Mouse (Mus musculus) G1E (cell line): ENCODE measurements around the gene Zfp523. TPM values are rescaled to one million over a fixed set of nuclear protein-coding genes. Genes with fewer than 3 reads are reported as not detected.
"Not testable (repeated sequence)": the region's sequence is repeated elsewhere in the genome, so short reads cannot be mapped to it uniquely, and the experiment has no call there.

Experiments used
- ATAC-seq: 2 replicates; pipeline ENCODE4 v1.8.0; 2016; ENCODE audit warnings: mild to moderate bottlenecking; ENCODE audit not compliant: insufficient number of reproducible peaks, poor library complexity, low FRiP score, severe bottlenecking; ENCODE audit errors: extremely low read depth
- DNase-seq: peaks from one replicate; pipeline ENCODE4 v3.0.0; 2012; ENCODE audit warnings: low spot score
- H3K27me3 ChIP-seq: 2 replicates; pipeline ENCODE4 v1.6.1; 2012; ENCODE audit warnings: mild to moderate bottlenecking, low read length, inconsistent platforms; ENCODE audit not compliant: insufficient read depth
- H3K36me3 ChIP-seq: replicated peaks from 2 replicates; pipeline ENCODE3; 2012; ENCODE audit warnings: mild to moderate bottlenecking, inconsistent platforms
- H3K4me1 ChIP-seq: 2 replicates; pipeline ENCODE4 v1.6.1; 2012; ENCODE audit warnings: low read depth, low read length, inconsistent platforms, mixed read lengths; ENCODE audit not compliant: insufficient read depth
- H3K4me3 ChIP-seq: 2 replicates; pipeline ENCODE4 v1.5.1; 2012; ENCODE audit warnings: low read depth, mild to moderate bottlenecking, inconsistent platforms, low read length, moderate library complexity, mixed read lengths
- H3K9me3 ChIP-seq: replicated peaks from 2 replicates; pipeline ENCODE4 v1.6.1; 2012; ENCODE audit warnings: inconsistent platforms
- CTCF ChIP-seq: IDR thresholded peaks from 2 replicates; pipeline ENCODE4 v1.5.1; 2012; ENCODE audit warnings: low read depth, low read length, inconsistent platforms, mixed read lengths
- GATA1 ChIP-seq: IDR thresholded peaks from 2 replicates; pipeline ENCODE4 v1.6.1; 2012; ENCODE audit warnings: borderline replicate concordance, low read length, inconsistent platforms, mixed read lengths
- GATA2 ChIP-seq: IDR thresholded peaks from 2 replicates; pipeline ENCODE4 v1.6.1; 2012; ENCODE audit warnings: low read depth, low read length, inconsistent platforms, borderline replicate concordance
- POLR2AphosphoS5 ChIP-seq: IDR thresholded peaks from 2 replicates; pipeline ENCODE4 v1.6.1; 2012; ENCODE audit warnings: low read depth, low read length, inconsistent platforms; ENCODE audit not compliant: insufficient replicate concordance
- TAL1 ChIP-seq: conservative IDR thresholded peaks from 2 replicates; pipeline ENCODE4 v1.6.1; 2012; ENCODE audit warnings: low read depth, low read length, inconsistent platforms, mixed read lengths
- polyA plus RNA-seq: library from polyadenylated mRNA; stranded (reverse); fragments of >175 nt; gene quantifications from 2 replicates; pipeline ENCODE4 v1.2.3, GENCODE M21; 2012
- total RNA-seq, 2 experiments: library from RNA; stranded (forward) in 1 of 2; stranded (reverse) in 1 of 2; fragments of 200-1000 nt in 1 of 2; fragments of >200 nt in 1 of 2; fragmentation: Nextera tagmentation in 1 of 2; gene quantifications; 2 replicates each; pipeline ENCODE4 v1.2.3; 2014 to 2017

Gene Zfp523
- total and polyA plus RNA-seq, 3 experiments: 11.9 to 39.9 (median 20.8) TPM

DNA sequence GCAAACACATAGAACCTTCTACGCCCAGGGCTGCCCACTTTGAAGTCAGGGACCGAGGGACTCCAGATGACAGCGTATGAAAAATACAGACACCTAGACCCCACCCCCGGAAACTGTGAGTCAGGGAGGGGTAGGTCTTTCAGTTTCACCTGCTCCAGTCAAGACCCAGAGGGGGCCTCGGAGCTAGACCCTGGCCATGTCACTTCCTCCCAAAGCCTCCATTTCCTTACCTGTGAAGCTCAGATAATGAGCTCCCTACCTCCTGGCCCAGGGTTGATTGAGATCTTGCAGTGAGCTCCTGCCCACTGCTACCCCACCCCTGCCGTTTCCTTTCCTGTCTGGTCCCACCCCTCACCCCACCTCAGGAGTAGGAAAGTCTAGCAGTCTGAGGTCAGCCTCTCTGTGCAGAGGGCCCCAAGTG, 35.0 kb downstream of the Zfp523 start:
- peak overlapping the region; percentile 54; the same call in 1 of the 2 replicates for H3K4me3 ChIP-seq
- peak; percentile 53 for DNase-seq
- no peaks in the 10 kb centered on the region for H3K9me3 ChIP-seq
- peaks cover 74% of the 10 kb centered on the region for H3K4me1 ChIP-seq
- peaks cover 68% of the 10 kb centered on the region for H3K36me3 ChIP-seq
- peak; percentile 56 for ATAC-seq
- H3K27me3 ChIP-seq: no peaks in the 10 kb centered on the region
- TF ChIP-seq CTCF (no peak), TAL1 (peak; percentile 50; the same call in 1 of the 2 replicates)

DNA sequence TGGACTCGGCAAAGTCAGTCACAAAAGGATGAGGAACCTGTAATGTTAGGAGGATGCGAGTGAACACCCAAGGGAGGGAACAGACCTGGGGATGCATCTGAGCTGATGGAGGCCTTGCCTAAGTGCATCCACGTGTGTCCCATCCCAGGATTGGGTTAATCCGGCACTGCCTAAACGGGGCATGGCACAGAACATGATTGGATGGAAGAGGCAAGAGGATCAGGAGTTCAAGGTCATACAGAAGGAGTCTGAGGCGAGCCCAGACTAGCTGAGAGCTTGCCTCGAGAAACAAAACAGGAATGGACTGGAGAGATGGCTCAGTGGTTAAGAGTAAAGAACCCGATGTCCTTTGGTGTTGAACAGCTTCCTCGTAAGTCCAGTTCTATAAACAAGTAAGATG, 35.5 kb downstream of the Zfp523 start:
- no peak for DNase-seq
- no peak for ATAC-seq
- H3K4me3 ChIP-seq: peak overlapping the region; percentile 54; the same call in 1 of the 2 replicates
- H3K27me3 ChIP-seq: no peaks in the 10 kb centered on the region
- peaks cover 74% of the 10 kb centered on the region for H3K4me1 ChIP-seq
- H3K36me3 ChIP-seq: peaks cover 72% of the 10 kb centered on the region
- TF ChIP-seq GATA1 (no peak), GATA2 (no peak), TAL1 (no peak), CTCF (no peak)
- H3K9me3 ChIP-seq: no peaks in the 10 kb centered on the region

GRCm38 (mm10) chr17:28213236-28213635, 36.3 kb downstream of the Zfp523 start:
- no peaks in the 10 kb centered on the region for H3K27me3 ChIP-seq
- TF ChIP-seq POLR2AphosphoS5: no peak
- peak; percentile 60 for TF ChIP-seq CTCF
- H3K4me3 ChIP-seq: no peak overlapping the region
- no peaks in the 10 kb centered on the region for H3K9me3 ChIP-seq
- peaks cover 73% of the 10 kb centered on the region for H3K4me1 ChIP-seq
- DNase-seq (no peak), ATAC-seq (no peak)
- peaks cover 81% of the 10 kb centered on the region for H3K36me3 ChIP-seq

DNA sequence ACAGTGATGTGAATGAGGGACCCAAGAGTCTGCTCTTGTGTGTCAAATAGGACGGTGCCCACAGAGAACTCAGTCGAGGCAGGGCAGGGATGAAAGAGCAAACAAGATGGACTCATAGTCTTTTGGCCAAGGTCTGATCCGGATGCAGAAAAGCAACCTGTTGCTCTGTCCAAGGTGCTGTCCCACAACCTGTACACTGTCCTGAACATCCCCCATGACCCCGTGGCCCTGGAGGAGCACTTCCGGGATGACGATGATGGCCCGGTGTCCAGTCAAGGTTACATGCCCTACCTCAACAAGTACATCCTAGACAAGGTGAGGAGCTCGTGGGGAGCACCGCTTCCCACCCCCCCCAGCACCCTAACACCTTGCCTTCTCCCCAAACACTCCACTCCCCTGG, 39.9 kb downstream of the Zfp523 start:
- ATAC-seq (no peak), DNase-seq (no peak)
- Histone ChIP-seq H3K27me3 (no peaks in the 10 kb centered on the region), H3K4me1 (peaks cover 50% of the 10 kb centered on the region), H3K36me3 (peaks cover 96% of the 10 kb centered on the region), H3K9me3 (no peaks in the 10 kb centered on the region), H3K4me3 (no peak overlapping the region)
- no peak for TF ChIP-seq CTCF
- TF ChIP-seq POLR2AphosphoS5: no peak
- no peak for TF ChIP-seq TAL1
- no peak for TF ChIP-seq GATA2

- Histone ChIP-seq H3K4me1 (peaks cover 40% of the 10 kb centered on the region), H3K36me3 (peaks cover 95% of the 10 kb centered on the region)
Observed at GRCm38 (mm10) chr17:28217721-28218649, 41.1 kb downstream of the Zfp523 start.

DNA sequence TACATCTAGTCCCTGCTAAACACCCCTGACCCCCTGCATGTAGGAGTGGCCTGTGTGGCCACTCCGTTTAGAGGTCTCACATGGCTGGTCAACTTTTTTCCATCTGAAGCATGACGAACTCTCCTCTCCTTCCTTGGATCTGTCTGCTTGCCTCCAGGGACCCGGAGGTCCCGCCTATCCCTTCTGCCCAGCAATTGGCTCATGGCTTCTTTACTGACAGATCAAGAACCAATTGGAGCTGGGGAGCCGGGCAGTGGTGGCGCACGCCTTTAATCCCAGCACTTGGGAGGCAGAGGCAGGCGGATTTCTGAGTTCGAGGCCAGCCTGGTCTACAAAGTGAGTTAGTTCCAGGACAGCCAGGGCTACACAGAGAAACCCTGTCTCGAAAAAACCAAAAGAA, 45.5 kb downstream of the Zfp523 start:
- H3K9me3 ChIP-seq, ATAC-seq, H3K4me3 ChIP-seq, DNase-seq, H3K27me3 ChIP-seq: not testable (repeated sequence)
- Histone ChIP-seq H3K4me1 (peaks cover 50% of the 10 kb centered on the region), H3K36me3 (peaks cover 97% of the 10 kb centered on the region)

More at GRCm38 (mm10) chr17:28217721-28218649, 41.1 kb downstream of the Zfp523 start:
- no peak for ATAC-seq
- DNase-seq: no peak
- Histone ChIP-seq H3K27me3 (no peaks in the 10 kb centered on the region), H3K4me3 (no peak overlapping the region), H3K9me3 (no peaks in the 10 kb centered on the region)
- TF ChIP-seq POLR2AphosphoS5 (no peak), GATA2 (no peak), GATA1 (no peak), CTCF (no peak), TAL1 (no peak)
